Mouse (Mus musculus): ENCODE data around the gene Igsf23.
"Not testable (repeated sequence)": the region's sequence is repeated elsewhere in the genome, so short reads cannot be mapped to it uniquely, and the experiment has no call there.

Igsf23 gene

DNA sequence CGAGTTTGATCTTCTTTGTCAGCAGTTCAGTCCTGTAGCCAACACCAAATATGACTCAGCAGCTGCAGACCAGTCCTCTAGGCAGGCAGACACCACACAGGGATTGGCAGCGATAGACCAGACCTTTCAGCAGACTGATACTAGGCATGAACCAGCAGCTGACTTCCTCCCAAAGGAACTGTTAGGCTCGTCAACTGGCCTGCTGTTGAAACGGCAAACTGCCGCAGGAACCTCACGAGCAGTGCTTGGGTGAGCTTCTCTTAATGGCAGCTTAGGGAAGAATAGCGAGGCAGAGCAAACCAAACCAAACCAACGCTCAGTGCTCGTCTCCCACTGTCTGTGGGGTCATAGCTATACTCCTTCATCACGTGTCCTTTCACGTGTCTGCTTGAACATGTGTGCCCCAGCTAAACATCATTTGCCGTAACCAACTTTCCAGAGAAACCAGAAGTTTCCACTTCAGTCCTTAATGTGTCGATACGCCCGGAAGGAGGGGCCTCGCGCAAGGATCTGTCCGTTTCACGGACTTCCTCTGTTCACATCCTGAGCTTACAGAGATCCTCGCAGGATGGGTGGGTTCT is 15.3 kb downstream of the Igsf23 start:
- peak; percentile 72 for DNase-seq

DNA sequence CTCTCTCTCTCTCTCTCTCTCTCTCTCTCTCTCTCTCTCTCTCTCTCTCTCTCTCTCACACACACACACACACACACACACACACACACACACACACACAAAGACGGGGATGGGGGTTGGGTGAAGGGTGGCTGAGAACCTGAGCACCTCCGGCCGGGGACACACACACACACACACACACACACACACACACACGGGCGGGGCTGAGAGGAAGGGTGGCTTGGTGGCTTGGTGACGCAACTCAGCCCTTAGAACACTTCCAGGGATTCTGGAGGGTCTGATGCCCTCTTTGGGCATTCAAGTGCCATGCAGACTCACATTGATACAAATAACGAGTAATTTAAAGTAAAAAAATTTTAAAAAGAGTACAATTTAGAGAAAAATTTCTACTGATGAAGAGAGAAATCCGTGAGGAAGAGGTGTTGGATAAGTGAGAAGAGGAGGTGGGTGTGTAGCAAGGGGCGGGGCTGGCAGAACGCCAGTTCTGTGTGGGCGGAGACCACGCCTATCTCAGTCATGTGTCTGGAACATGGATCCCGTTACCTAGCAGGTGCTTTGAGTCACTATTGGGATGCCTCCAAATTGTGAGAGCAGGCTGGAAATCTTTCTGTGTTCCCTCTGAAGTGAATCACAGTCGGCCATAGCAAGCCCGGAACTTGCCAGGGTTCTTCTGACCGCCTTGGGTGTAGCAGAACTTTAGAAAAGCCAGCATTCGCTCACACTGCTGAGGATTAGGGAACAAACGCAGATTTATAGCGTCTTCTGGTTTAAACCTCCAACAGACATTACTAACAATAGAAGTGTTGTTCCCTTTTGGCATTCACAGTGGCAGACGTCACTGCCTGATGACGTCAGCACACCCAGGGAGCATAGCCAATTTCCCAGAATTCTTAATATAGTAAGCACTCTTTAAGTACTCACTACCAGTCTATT is 17.4 kb downstream of the Igsf23 start:
- DNase-seq = peak; percentile 85

DNA sequence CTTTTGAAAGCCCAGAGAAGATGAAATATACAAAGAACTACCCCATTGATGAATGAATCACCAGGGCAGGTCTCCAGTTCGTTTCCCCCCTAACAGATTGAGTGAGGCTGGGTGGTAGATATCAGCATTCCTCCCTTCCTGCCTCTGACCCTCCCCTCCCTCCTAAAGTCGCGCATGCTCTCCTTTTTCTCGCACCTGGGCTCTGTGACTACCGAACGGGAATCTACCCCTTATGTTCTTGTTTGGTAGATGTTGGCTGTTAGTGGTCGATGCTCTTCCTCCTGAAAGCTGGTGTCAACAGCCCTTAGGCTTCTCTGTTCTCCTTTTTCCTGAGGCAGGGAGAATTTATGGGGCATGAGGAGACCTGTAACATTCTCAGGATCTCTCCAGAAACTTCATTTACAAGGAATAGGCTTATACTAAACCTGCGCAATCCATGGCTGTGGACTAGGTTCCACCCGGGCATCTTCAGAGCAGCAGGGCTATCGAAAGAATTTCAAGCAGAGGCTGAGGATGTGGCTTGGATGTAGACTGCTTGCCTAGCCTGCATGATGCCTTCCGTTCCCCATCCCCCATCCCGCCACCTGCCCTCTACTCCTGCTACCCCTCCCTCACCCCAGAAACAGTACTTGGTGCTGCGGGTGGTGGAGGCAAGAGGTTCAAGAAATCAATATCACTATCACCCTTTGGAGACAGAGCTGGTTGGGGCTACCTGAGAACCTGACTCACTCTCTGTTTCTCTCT is 18.3 kb downstream of the Igsf23 start:
- DNase-seq = peak; percentile 91

DNA sequence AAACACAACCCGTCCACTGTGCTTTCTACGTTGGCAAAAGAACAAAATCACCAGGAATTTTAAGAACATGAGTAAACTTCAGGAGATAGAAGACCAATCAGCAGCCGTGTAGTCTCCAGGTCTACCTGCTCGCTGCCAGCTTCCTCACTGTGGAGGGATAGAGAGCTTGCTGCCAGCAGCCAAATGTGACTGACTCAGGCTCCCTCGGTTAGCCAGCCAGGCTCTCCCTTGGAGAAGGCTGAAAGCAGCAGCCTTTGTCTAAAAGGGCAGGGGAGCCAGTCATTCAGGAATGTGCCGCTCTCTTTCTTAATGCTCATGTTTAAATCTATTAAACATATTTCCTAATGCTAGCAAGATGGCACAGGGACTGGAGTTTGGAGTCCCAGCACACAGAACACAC is 20.1 kb downstream of the Igsf23 start:
- not testable (repeated sequence) for DNase-seq

DNA sequence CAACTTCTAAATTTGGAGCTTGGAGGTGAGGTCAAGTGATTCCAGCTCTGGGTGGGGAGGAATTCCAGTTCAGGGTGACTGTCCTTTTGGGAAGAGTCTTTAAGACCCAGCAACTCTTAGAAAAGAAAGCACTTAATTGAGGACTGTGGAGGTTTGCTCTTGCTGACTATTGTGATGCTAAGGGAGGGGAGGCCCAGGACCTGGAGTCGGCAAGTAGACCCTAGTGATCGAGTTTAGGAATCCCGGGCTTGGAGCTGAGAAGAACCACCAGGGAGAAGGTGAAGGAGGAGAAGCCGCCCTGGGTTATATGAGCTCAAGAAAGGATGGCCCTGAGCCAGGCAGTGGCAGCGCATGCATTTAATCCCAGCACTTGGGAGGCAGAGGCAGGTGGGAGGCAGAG is 22.1 kb downstream of the Igsf23 start:
- no peak for DNase-seq

DNA sequence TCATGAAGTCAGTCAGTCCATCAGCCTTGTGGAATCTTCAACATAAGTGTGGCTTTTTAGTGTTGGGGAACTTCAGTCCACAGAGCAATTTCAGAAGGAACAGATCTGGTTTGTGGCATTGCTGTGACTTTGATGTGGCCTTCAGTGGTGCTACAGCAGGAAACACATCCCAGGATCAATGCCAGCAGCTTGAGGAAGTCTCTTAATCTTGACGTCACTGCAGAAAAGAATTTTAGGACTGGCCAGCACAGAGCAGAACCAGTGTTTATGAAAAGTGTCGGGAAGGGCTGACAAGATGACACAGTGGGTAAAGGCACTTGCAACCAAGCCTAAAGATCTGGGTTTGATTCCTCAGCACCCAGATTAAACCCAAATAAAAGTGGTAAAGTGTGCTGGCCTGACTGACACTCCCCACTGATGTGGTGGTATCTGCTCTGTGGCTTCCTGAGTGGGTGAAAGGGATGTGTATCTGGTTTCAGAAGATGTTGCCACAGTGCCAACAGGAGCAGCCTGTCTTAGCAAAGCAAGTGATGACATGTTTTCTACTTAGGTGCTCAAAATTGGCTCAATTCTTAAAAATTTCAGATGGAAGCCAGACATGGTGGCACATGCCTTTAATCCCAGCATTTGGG is 23.6 kb downstream of the Igsf23 start:
- no peak for DNase-seq

DNA sequence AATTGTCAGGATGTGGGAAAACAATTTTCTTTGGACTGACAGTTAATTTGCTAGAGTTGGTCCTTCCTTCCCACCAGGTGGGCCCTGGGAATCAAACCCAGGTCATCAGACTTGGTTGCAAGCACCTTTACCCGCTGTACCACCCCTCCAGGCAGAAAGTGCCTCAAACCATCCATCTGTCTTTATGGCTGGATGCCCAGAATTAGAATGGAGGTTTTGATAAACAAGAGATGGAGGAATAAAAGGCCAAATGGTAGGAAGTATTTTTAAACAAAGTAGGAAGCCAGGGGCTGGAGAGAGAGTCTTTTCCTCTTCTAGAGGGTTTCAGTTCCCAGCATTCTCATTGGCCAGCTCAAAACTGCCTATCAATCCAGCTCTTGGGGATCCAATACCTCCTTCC is 25.2 kb downstream of the Igsf23 start:
- DNase-seq = no peak

DNA sequence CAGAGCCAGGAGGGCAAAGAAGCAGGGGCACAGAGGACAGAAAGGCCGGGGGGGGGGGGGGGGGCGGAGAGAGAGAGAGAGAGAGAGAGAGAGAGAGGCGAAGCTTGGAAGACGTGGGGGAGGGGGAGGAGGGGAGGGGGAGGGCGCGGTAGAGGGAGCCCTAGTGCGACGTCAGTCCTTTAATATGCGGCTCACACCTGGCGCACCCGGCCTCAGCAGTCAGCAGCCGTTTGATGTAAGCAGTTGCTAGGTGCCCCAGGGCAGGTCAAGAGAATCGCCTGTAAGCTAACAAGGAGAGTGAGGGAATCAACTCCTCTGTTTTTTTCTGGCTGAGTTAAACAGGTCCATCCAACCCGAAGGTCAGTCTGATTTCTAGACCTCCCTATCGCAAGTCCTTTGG is 26.8 kb downstream of the Igsf23 start:
- peak; percentile 54 for DNase-seq

DNA sequence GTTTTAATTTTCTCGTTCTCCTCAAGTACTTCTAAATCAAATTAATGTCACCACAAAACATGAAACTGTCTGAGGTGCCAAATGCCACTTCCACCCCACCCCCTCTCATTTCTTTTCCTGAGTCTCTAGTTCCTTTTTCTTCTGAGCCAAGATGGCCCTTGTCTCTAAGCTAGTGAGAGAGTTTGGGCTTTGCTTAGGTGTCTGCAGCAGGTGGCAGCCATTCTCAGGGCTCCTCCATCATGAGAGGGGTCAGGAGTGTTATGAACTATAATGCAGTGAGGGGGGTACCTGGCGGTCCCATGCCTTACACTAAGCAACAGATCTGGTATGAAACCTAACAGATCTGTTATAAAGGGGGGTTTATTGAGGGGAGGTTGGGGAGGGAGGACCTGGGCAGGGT is 27.2 kb downstream of the Igsf23 start:
- DNase-seq = peak; percentile 61

DNA sequence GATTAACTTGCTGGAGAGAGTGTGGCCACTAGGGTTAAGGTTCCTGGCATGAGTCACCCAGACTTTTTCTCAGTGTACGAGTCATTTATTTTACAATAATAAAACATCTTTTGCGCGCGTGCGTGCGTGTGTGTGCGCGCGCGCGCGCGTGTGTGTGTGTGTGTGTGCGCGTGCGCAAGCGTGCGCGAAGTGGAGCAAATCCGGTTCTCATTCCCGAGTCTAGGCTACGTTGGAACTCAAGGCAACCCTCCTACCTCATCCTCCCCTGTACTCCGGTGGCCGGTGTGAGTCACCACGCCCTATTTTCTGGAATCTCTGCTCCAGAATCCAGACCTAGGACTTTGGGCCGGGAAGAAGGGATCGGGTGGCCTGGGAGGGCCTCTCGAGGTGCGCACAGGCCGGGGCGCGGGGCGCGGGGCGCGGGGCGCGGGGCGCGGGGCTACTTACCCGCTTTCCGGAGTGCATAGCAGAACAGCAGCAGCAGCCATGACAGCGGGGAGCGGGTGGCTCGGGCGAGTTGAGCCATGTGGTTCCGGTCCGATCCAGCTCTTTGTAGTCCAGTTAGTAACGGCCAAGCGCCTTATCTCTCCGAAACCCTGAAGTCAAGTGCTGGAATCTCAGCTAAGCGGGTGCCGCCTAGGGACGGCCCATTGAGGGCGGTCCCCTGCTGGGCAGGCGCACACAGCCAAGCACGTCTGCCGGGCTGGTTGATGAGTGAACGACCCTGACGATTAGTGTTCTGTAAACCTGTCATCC is 29.9 kb downstream of the Igsf23 start, which contains the start of gene Pvr:
Gene Pvr, minus strand, starts transcription at position 655 of the 756 bp plus-strand sequence.
- DNase-seq = peak; percentile 76

DNA sequence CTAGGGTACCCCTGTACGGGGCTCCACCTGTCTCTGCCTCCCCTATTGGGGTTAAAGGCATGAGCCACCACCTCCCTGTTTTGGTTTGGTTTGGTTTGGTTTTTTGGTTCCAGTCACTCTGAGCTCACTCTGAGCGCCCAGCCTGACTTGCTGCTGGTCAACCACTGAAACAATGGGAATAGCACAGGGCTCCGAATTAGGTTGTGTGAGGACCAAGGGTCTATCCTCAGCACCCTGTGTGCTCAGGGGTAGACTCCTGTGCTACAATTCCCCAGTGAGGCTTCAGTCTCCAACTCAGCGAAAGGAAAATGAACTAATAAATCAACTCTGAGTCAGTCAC is 30.4 kb downstream of the Igsf23 start:
- DNase-seq = no peak

DNA sequence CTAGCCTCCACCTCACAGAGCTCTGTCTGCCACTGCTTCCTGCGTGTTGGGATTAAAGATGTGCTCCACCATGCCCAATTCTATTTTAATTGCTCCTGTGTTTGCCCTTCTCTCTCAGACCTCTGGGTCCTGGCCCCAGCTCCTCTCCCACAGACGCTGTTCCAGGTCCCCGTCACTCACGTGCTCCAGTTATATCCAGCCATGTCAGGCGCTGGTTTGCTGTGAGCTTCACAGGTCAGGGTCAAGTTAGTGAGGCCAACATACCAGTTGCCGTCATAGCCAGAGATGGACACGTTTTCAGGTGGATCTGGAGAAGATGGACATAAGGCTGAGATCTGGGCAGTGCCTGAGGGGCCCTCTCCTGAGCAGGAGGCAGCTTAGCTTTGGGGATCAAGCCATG is 36.0 kb downstream of the Igsf23 start:
- no peak for DNase-seq

DNA sequence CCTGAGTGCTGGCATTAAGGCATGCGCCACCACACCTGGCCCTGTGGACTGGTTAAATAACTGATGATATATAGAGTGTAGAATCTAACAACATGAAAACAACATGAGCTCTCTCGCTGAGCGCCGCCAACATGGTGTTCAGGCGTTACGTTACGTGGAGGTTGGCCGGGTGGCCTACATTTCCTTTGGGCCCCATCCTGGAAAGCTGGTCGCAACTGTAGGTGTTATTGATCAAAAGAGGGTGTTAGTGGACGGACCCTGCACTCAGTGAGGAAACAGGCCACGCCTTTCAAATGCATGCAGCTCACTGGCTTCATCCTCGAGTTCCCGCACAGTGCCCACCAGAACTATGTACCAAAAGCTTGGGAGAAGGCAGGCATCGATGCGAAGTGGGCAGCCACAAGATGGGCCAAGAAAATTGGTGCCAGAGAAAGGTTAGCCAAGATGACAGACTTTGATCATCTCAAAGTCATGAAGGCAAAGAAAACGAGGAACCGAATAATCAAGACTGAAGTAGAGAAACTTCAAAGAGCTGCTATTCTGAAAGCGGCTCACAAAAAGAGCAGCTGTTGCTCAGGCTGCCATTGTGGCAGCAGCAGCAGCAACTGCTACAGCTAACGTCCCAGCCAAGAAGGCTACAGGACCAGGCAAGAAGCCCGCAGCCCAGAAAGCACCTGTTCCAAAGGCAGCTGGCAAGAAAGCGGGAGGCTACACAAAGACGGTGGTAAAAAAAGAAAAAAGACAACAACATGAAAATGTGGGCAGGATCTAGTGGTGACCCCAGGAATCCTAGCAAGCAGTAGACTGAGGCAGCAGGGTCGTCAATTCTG is 38.6 kb downstream of the Igsf23 start:
- peak; percentile 71 for DNase-seq

DNA sequence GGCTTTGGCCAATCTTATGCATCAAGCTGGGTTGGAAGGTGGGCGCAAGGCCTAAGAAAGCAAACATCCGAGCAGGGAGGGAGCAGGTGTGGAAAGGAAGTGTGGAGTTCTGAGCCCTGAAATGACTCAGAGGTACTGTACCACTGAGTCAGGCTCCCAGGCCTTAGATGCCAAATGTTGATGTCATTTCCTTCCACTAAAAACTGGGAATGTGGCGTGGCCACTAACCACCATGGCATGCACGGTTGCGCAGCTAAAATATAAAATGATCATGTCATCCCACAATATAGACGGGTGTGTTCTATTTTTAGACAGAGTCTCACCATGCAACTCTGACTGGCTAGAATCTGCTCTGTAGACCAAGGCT is 39.3 kb downstream of the Igsf23 start:
- DNase-seq = no peak

DNA sequence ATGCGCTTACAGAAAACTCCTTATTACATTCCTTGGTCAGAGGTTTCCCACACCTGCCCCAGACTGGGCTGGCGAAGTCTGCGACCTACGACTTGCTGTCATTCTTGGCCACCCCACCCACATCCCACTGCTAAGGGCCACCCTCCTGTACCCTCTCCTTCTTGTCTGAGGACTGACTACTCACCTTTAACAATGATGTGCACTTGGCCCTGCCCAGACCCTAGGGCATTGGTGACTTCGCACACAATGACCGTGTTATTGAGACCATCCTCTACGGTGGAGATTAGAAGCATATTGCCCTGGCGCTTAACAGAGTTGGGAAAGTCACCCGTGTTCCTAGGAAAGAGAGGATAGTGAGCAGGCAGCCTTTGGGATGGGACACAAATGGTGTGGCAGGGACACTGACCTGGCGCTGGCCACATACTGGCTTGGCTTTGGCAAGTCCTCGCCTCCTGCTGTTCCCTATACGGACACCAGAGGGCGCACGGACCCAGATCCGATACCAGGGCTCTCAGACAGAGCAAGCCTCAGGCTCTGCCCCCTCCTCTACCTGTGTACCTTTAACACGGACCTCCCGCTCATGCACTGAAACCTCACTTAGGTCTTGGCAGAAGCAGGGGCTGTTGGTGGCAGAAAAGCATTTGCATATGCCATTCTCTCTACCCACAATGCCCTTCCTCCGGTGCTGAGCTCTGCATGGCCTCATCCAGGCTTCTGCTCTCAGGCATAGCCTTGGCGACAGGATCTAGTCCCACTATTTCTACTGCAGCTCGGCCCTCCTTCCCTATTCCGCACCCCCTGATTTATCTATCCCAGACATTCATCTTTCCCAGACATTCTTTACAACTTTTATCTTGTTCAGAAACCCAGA is 39.9 kb downstream of the Igsf23 start:
- peak; percentile 89 for DNase-seq

DNA sequence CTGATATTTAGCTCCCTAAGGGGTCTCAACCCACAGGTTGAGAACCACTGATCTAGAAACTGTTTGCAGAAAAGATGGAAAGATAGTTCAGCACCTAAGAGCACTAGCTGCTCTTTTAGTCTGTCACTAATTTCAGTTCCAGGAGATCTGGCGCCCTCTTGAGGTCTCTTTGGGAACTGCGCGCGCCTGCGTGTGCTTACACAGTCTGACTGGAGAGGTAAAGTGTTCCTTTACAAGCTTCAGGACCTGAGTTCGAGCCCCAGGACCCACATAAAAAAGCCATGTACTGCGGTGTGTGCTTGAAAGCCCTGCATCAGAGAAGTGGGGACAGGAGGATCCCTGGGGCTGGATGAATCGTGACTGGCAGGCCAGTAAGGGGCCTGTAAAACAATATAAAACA is 60.7 kb downstream of the Igsf23 start:
- peak; percentile 73 for DNase-seq

DNA sequence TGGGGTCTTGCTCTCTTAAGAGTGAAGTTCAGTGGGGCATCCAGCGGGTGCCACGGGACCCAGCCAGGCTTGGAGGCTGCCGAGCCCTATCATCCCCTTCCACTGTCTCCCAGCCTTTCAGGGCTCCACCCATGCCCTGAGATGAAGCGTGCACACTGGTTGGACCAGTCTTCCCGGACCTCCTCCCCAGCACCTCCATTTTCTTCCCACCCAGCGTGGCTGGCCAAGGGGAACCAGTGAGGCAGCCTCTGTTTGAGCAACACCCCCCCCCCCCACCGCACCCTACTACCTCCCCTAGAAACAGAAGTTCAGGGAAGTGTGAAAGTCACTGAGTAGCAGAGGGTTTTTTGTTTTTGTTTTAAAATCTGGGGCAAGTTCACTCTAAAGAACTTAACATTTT is 62.7 kb downstream of the Igsf23 start, which contains the start of gene Ceacam19:
Gene Ceacam19, minus strand, starts transcription at position 117 of the 400 bp plus-strand sequence.
- DNase-seq = no peak
